ENCODE assay signal across 10 mouse cellular contexts in genomic region chr3:65858741-65859348, GRCm38 (mm10).
DNase-seq lines count a peak whose midpoint lies in the region; ATAC-seq lines count a peak whose summit lies in the region.
"Had no signal": no experiment of that assay in that cellular context is flagged by ENCODE, and none has a peak within 500 bp of the region (broad histone marks: within the 10 kb centered on the region; RNA-seq: fewer than 3 reads in every experiment).

No protein-coding gene starts in this region.

- H3K9ac ChIP-seq in hindbrain, embryonic 11.5 days (ENCODE audit: low read depth, low read length), result no peak overlapping the region
- no peak overlapping the region for H3K9ac ChIP-seq in limb, embryonic 13.5 days

- no peak for ATAC-seq in hindbrain, embryonic 11.5 days (ENCODE audit: low FRiP score)
- ATAC-seq in limb, embryonic 13.5 days (ENCODE audit: low FRiP score, low read depth), result no peak
- ATAC-seq: forebrain, embryonic 16.5 days had no signal

- intact Hi-C loops in gastrocnemius, postnatal 36 days (cut with DNase I), result loop anchor here (10.0 kb wide), 1 partner anchor 194 kb away; the partner anchor contains the start of gene Lekr1

- H3K27me3 ChIP-seq in hindbrain, embryonic 11.5 days (ENCODE audit: control insufficient read depth, insufficient read depth, low read length), result no peaks in the 10 kb centered on the region
- H3K27me3 ChIP-seq in limb, embryonic 13.5 days, result peaks cover 10% of the 10 kb centered on the region

- no peak overlapping the region for H3K27ac ChIP-seq in hindbrain, embryonic 11.5 days (ENCODE audit: low read depth, low read length)
- no peak overlapping the region for H3K27ac ChIP-seq in limb, embryonic 13.5 days
- H3K27ac ChIP-seq: macrophage had no signal

- 2% methylated on average over 13 of the region's 13 CpGs for WGBS in hindbrain, embryonic 11.5 days
- 22% methylated on average over 13 of the region's 13 CpGs for WGBS in limb, embryonic 13.5 days

- peak; percentile 28 for DNase-seq in gastrocnemius, postnatal 25 days
- no peak for DNase-seq in gastrocnemius, postnatal 36 days
- DNase-seq in MN1 (ENCODE audit: low spot score), result peak; percentile 48
- DNase-seq in hindbrain, embryonic 11.5 days (ENCODE audit: low spot score), result peak; percentile 29
- no peak for DNase-seq in c-Kit-positive CD71-positive TER-119-positive erythroid progenitor cells, embryonic 14.5 days (ENCODE audit: low spot score)
- DNase-seq in right cerebral cortex, postnatal 25 days, result no peak
- no peak for DNase-seq in spleen, adult 12 weeks (ENCODE audit: low spot score)

- H3K4me2 ChIP-seq in hindbrain, embryonic 11.5 days (replicated peaks; ENCODE audit: low read depth, low read length), result 0 out of 2 replicates have a peak overlapping the region, but pooled peaks have one; percentile 17
- 0 out of 2 replicates have a peak overlapping the region, but pooled peaks have one; percentile 16 for H3K4me2 ChIP-seq in limb, embryonic 13.5 days (replicated peaks)

- no peaks in the 10 kb centered on the region for H3K9me3 ChIP-seq in hindbrain, embryonic 11.5 days (ENCODE audit: control insufficient read depth, low read length)
- no peaks in the 10 kb centered on the region for H3K9me3 ChIP-seq in limb, embryonic 13.5 days

- H3K4me1 ChIP-seq in hindbrain, embryonic 11.5 days (replicated peaks; ENCODE audit: control insufficient read depth, insufficient read depth, low read length), result peaks cover 10% of the 10 kb centered on the region
- H3K4me1 ChIP-seq in limb, embryonic 13.5 days, result peaks cover 11% of the 10 kb centered on the region

- H3K36me3 ChIP-seq in hindbrain, embryonic 11.5 days (ENCODE audit: control insufficient read depth, insufficient read depth, low read length), result no peaks in the 10 kb centered on the region
- no peaks in the 10 kb centered on the region for H3K36me3 ChIP-seq in limb, embryonic 13.5 days

- H3K4me3 ChIP-seq in hindbrain, embryonic 11.5 days (ENCODE audit: low read depth, low read length), result no peak overlapping the region
- H3K4me3 ChIP-seq in limb, embryonic 13.5 days, result no peak overlapping the region

Comparison
In these comparisons a context has a peak if more than half of its experiments do, and no peak if none do; other contexts are left out.
1. DNase-seq: peak in gastrocnemius, postnatal 25 days (single experiment), MN1 (single experiment) and hindbrain, embryonic 11.5 days (single experiment); none in gastrocnemius, postnatal 36 days (0 of 2), c-Kit-positive CD71-positive TER-119-positive erythroid progenitor cells, embryonic 14.5 days (single experiment), right cerebral cortex, postnatal 25 days (single experiment) and spleen, adult 12 weeks (single experiment).